Mouse (Mus musculus) E14TG2a.4 (cell line): Measurements from ENCODE around the gene Fxyd2.

ENCODE experiments used
- H3K27me3 ChIP-seq: 2 replicates; pipeline ENCODE4 v1.6.1; 2014; ENCODE audit warnings: low read length, control low read depth; ENCODE audit not compliant: insufficient read depth
- H3K36me3 ChIP-seq: 2 replicates; pipeline ENCODE4 v1.6.1; 2014; ENCODE audit warnings: low read length, control low read depth; ENCODE audit not compliant: insufficient read depth
- H3K4me1 ChIP-seq: replicated peaks from 2 replicates; pipeline ENCODE4 v1.6.1; 2014; ENCODE audit warnings: low read depth, low read length, control low read depth
- H3K4me3 ChIP-seq: replicated peaks from 2 replicates; pipeline ENCODE4 v1.5.1; 2014; ENCODE audit warnings: mild to moderate bottlenecking, low read length
- H3K9me3 ChIP-seq: 2 replicates; pipeline ENCODE4 v1.6.1; 2014; ENCODE audit warnings: low read length, control low read depth
- CTCF ChIP-seq: conservative IDR thresholded peaks from 2 replicates; pipeline ENCODE4 v1.5.1; 2014; ENCODE audit warnings: low read length
- NANOG ChIP-seq: IDR thresholded peaks from 2 replicates; pipeline ENCODE4 v1.6.1; 2014; ENCODE audit warnings: borderline replicate concordance, low read length, mixed read lengths
- POU5F1 ChIP-seq: IDR thresholded peaks from 2 replicates; pipeline ENCODE4 v1.6.1; 2014; ENCODE audit warnings: low read length, borderline replicate concordance

Gene Fxyd2

GRCm38 (mm10) chr9:45412287-45412686, 12.8 kb downstream of the Fxyd2 start:
- Histone ChIP-seq H3K4me1 (peaks cover 41% of the 10 kb centered on the region), H3K4me3 (no peak overlapping the region), H3K27me3 (peaks cover 12% of the 10 kb centered on the region), H3K36me3 (no peaks in the 10 kb centered on the region), H3K9me3 (no peaks in the 10 kb centered on the region)
- TF ChIP-seq POU5F1 (no peak), CTCF (peak; percentile 75)

- Histone ChIP-seq H3K4me1 (peaks cover 35% of the 10 kb centered on the region), H3K4me3 (no peak overlapping the region), H3K27me3 (peaks cover 12% of the 10 kb centered on the region), H3K36me3 (no peaks in the 10 kb centered on the region), H3K9me3 (no peaks in the 10 kb centered on the region)
- TF ChIP-seq POU5F1 (no peak), CTCF (no peak), NANOG (no peak)
These were observed 13.4 kb downstream of the Fxyd2 start for GRCm38 (mm10) chr9:45412700-45413477.

- peaks cover 12% of the 10 kb centered on the region for H3K27me3 ChIP-seq
- no peaks in the 10 kb centered on the region for H3K9me3 ChIP-seq
- H3K36me3 ChIP-seq: no peaks in the 10 kb centered on the region
- H3K4me3 ChIP-seq: no peak overlapping the region
- TF ChIP-seq NANOG (no peak), CTCF (peak; percentile 77), POU5F1 (no peak)
- H3K4me1 ChIP-seq: peaks cover 28% of the 10 kb centered on the region
These were observed 14.1 kb downstream of the Fxyd2 start for GRCm38 (mm10) chr9:45413478-45414140.

GRCm38 (mm10) chr9:45415912-45416311, 16.4 kb downstream of the Fxyd2 start:
- H3K4me1 ChIP-seq: peaks cover 16% of the 10 kb centered on the region
- no peaks in the 10 kb centered on the region for H3K36me3 ChIP-seq
- no peaks in the 10 kb centered on the region; the same call in 1 of the 2 replicates for H3K27me3 ChIP-seq
- H3K9me3 ChIP-seq: no peaks in the 10 kb centered on the region
- no peak overlapping the region for H3K4me3 ChIP-seq
- TF ChIP-seq POU5F1: no peak
- TF ChIP-seq CTCF: peak; percentile 71

GRCm38 (mm10) chr9:45417245-45417644, 17.8 kb downstream of the Fxyd2 start:
- Histone ChIP-seq H3K27me3 (no peaks in the 10 kb centered on the region), H3K9me3 (no peaks in the 10 kb centered on the region), H3K36me3 (no peaks in the 10 kb centered on the region), H3K4me1 (peaks cover 8% of the 10 kb centered on the region), H3K4me3 (no peak overlapping the region)
- TF ChIP-seq NANOG: no peak
- TF ChIP-seq POU5F1: no peak
- peak; percentile 97 for TF ChIP-seq CTCF

GRCm38 (mm10) chr9:45418252-45418651, 18.8 kb downstream of the Fxyd2 start:
- peaks cover 11% of the 10 kb centered on the region; the same call in 1 of the 2 replicates for H3K4me1 ChIP-seq
- TF ChIP-seq NANOG: no peak
- no peaks in the 10 kb centered on the region for H3K9me3 ChIP-seq
- no peaks in the 10 kb centered on the region for H3K36me3 ChIP-seq
- no peak overlapping the region for H3K4me3 ChIP-seq
- H3K27me3 ChIP-seq: no peaks in the 10 kb centered on the region

GRCm38 (mm10) chr9:45421209-45421608, 21.7 kb downstream of the Fxyd2 start:
- Histone ChIP-seq H3K9me3 (no peaks in the 10 kb centered on the region), H3K27me3 (no peaks in the 10 kb centered on the region), H3K36me3 (no peaks in the 10 kb centered on the region), H3K4me1 (peaks cover 11% of the 10 kb centered on the region; the same call in 1 of the 2 replicates), H3K4me3 (no peak overlapping the region)
- TF ChIP-seq NANOG (no peak), CTCF (peak; percentile 93)

- TF ChIP-seq CTCF: no peak
- no peak for TF ChIP-seq POU5F1
- TF ChIP-seq NANOG: no peak
- peaks cover 13% of the 10 kb centered on the region for H3K27me3 ChIP-seq
- H3K4me1 ChIP-seq: 0 out of 2 replicates have a peak, but pooled peaks cover 7% of the 10 kb centered on the region
- H3K36me3 ChIP-seq: no peaks in the 10 kb centered on the region
- H3K4me3 ChIP-seq: no peak overlapping the region
- no peaks in the 10 kb centered on the region for H3K9me3 ChIP-seq
These were observed 23.4 kb downstream of the Fxyd2 start for GRCm38 (mm10) chr9:45422761-45423298.
